Mouse (Mus musculus) right cerebral cortex, adult 2 months (tissue): Measurements from ENCODE around the gene Heatr6.

Source experiments
- DNase-seq, 2 experiments: peaks; one replicate each; pipeline ENCODE4 v3.0.0; 2021 to 2022; ENCODE audit warnings: low spot score in 2 of 2

The Heatr6 gene

DNA sequence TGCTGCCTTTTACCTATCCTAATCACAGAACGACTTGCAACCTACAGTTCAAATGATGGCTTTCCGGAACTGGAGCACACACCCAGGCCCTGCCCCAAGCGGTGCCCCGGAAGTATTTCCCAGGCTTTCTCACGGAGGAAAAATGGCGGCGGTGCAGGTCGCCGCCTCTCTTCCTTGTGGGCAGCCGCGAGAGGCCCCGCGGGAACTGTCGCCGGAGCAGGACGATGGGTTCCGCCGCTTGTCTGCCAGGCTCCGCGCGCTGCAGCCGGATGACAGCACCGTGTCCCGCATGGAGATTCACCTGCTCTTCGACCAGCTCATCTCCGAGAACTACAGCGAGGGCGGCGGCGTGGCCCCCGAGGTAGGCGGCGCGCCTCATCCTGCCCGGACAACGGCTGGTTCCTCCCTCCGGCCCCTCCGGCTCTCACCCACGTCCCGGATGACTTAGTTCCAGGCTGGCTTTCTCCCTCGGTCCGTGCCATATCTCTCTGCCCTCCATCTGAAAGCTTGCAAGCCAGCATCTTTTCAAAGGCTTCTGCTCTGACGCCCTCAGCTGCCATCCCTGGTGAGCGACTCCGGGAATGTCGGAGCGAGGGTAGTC lies at the start of gene Heatr6:
TSS of gene Heatr6 (plus strand) at position 116 of the 601 bp plus-strand sequence.
- peak; percentile 90 to 91 for DNase-seq

DNA sequence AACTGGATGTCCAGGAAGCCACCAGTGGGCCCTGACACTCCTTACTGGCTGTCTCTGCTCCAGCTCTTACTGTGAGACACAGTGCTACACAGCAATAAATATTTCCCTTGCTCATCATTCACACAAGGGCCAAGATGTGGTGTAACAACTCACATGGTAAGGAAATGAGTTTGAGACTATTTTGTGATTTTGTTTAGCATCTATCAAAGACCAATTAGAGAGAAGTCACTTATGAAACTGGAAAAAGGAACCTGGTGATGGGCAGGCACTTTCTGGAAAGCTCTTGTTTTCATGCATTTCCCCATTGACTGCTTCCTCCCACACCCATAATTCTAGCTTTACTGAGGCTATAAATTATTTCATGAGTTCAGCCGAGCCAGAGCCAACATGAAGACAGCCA lies 49.8 kb upstream of the Heatr6 start, which contains the start of gene Wfdc17:
TSS of gene Wfdc17 (plus strand) at position 287 of the 400 bp plus-strand sequence.
- no peak for DNase-seq

DNA sequence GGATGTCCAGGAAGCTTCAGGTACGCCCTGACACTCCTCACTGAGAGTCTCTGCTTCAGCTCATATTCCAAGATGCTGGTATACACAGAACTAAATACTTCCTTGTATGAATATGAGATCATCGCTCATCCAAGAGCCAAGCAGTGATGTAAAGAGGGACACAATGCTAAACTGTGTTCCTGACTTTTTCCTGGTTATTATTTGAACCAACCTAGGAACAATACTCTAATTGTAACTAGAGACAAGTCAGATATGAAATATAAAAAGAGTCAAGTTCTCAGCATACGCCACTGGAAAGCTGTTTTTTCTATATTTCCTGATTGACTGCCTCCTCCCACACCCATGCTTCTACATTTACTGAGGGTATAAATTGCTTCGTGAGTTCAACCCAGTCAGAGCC lies 44.8 kb upstream of the Heatr6 start, which contains the start of gene Wfdc18:
TSS of gene Wfdc18 (plus strand) at position 301 of the 400 bp plus-strand sequence.
- no peak for DNase-seq

DNA sequence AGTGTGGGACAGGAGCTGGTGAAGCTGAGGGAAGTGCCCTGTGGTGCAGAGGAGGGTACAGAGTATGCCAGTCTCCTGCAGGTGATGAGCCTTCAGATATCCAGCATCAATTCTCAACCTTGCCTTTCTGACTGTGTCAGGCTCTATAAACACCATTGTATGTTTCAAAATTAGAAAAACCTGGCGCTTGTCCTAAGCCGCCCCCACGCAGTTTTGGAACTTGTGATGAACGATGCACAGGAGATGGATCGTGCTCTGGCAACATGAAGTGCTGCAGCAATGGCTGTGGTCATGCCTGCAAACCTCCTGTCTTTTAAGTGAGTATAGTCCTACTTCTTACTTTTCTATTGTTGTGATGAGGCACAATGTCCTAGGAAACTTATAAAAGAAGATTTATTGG lies 43.8 kb upstream of the Heatr6 start:
- DNase-seq = peak; percentile 27 to 37

DNA sequence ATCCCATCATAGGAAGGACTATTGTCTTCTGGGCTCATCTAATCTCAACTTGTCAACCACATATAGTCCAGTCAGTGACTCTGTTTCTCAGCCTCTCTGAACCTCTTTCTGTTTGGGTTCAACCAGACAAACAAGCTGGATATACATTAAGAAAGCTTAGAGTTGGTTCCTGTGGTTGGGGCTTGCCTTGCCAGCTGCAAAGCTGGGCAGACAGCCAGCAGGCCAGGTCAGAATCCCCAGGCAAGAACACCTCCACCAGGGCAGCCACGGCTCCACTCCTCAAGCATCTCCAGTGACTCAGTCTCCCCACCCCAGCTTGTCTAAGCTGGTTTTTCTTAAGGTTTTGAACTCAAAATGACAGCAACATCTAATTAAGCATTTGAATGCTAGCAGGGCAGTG lies 40.8 kb upstream of the Heatr6 start:
- DNase-seq = no peak

DNA sequence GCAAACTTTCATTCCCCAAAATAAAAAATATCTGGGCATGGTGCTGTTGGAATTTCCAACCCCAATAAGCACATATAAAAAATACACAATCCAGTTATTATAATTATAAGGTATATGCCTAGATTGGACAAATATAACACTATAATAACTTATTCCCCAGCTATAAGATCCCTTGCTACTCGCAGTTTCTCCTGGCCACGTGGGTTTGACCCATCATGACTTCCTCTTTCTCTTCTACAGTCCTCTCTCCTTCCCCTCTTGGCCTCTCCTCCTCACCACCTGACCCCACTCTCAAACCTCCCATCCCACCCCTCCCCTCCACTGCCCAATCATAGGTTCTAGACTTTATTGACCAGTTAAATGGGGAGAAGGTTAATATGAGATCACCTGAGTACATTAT lies 39.6 kb upstream of the Heatr6 start:
- DNase-seq = no peak

DNA sequence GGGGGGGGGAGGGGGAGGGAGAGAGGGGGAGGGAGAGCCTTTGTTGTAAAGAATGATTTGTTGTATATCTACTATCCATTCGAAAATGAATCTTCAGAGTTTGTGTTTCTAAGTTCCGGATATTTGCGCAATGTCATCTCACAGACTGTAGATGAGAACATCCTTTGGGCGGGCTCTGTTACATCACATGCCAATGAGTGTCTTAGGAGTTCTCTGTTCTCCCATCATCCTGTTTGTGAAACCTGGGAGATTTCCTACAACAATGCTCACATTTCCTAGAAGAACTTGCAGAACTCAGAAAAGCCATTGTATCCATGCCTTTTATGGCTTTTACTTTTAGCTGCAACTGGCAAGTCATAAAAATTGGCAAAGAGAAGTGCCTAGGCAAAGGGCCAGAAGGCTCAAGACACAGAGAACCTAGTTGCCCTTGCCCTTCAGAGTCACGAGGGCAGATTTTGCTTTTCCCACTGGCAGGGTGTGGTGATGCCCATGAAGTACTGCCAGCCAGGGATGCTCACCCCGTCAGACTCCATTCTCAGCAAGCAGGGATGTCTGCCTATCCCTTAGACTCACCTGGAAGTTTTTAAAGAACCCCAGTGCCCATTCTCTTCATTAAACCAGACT lies 36.3 kb upstream of the Heatr6 start:
- no peak for DNase-seq

DNA sequence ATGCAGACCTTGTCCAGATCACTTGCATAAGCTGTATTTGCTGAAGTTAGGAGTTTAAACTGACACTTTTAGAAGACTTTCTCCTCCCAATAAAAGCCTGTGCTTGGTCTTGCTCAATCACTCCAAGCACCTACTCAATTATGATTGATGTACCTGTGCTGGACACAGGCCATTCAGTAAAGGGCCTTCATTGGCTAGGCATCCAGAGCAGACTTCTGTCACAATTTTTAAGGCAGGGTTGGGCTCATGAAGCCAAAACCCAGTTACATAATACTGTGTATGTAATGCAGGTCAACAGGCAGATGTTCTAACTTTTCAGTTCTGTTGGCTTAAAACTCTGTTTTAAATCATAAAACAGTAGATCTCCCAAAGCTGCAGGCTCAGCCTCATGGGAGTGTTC lies 32.7 kb upstream of the Heatr6 start:
- DNase-seq = no peak

DNA sequence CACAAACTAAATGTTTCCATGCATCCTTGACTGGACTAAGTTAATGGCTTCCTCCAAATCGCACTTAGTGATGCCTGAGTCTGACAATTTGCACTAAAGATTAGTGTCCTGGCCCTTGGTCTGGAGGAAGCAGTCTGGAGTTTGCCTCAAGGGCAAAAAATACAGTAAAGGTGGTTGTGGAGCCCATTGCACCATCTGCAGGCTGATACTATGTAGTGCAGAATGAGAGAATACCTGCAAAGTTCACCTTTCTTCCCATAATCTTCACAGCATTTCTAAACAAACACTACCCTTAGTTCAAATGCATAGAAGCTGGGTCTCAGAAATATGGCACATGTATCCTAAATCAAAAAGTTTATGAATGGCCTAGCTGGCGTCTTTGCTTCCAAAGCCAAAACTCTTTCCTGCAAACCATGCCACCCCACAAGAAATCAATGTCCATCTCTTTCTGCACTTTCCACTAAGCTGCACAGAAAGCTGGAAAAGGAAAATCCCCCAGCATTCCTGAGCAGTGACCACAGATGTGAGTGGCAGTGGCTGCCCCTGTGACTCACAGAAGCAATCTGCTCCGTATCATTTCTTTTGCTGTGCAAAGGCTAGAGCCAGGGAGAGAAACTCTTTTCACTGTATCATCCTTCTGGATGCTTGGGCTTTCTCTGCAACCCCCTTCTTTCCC lies 24.6 kb upstream of the Heatr6 start:
- no peak for DNase-seq

DNA sequence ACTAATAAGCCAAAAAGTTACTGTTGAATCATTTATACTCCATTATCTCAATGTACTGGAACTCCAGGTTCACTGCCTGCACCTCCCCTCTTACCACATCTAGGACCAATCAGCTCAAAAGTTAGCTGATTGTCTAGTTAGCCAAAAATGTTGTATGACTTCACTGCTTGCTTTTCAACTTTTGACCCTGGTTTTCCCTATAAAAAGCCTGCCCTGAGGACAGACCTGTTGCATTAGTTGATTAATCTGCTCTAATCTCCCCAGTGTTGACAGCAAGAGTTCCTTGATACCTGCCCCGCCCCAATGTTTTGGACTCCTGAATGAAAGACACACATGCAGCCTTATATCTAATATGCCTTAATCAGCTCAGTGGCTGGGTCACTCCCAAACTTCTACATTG lies 22.4 kb upstream of the Heatr6 start:
- no peak for DNase-seq

DNA sequence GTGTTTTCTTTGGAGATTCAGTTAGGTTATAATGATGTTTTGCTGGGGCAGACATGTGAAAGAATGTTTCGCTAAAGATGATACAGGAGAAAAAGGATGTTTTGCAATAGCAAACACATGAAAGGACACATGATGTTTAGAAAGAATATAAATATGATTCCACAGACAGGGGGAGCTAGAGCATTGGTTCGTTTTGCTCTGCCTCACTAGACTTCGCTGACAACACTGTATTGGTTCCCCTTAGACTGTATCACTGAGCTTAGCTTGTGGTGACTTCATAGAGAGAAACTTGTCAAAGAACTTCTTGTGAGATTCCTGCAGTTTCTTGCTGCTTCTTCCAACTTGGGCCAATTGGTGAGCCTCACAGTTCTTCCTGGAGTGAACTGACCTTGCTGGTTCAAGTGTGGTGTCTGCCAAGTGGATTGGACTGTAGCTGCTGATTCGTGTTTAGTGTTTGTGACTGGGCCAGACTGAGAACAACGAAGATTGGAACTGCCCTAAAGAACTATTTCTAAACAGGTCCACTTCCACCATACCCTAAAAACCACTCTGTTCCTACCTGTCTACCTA lies 20.3 kb upstream of the Heatr6 start:
- DNase-seq = no peak

DNA sequence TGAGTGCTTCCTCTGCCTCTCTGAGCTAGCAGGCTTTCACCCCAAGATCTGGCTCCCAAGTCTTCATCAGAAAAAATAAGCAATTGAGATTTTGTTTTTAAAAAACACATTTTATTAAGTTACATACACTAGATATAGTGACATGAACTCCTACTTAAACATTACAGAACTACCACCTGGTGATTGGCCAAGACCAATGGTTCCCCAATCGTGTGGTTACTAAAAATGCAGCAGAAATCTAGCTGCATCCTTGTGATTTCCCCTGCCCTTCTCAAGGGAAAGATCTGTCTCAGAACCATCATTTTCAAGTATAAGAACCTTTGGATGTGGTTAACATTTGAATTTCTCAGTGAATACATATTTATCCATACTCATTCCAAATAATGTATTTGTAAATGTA lies 19.3 kb upstream of the Heatr6 start:
- DNase-seq = no peak

DNA sequence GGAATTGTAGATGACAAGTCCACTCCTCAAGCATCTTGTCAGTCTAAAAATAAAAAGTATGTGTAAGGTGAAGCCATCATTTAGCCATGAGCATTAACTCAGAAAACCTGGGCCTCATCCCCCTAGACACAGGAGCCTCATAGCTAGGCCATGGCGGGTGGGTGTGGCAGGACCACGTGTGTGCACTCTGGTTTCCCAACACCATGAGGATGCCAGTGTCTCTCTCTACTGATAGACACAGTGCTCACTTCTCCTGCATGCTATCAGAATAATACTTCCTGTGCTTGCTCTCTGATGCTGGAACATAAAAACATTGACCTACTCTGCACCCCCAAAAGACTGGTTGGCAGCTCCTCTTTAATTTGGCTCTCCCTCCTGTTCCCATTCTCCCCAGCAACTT lies 17.6 kb upstream of the Heatr6 start:
- no peak for DNase-seq

DNA sequence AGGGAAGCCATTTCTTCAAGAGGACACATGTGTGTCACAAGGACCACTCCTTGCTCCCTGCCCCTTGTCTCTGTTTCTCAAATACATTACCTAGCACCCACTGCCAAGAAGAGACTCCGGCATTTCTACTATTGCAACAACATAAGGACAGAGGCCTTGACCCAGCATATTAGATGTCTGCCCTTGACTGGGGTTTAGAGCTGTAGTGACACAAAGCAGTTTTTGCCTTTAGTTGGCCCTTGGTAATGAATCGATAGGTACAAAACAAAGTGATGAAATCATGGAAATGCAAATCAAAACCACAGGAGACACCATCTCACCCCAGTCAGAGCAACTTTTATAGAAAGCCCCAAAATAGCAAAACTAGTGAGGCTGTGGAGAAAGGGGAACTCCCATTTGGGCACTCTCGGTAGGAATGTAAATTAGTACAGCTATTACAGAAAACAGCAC lies 16.4 kb upstream of the Heatr6 start:
- no peak for DNase-seq

DNA sequence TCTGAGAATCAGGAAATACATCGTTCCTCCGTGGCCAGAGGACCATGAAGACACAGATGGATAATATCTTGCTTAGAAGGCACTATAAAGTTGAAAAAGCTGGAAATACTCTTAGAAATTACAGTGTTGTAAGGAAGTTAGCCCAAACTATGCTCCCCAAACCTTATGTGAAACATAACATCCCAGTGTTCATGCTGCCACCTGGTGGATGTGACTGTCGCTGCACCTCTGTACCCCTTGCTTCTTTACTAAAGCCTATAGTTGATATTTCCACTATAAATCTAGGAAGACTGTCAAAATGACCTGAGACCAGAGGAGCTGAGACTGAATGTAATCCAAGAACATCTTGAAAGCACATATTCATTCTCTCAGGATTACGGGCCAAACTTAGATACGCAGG lies 14.3 kb upstream of the Heatr6 start:
- DNase-seq = peak; percentile 91 to 92

DNA sequence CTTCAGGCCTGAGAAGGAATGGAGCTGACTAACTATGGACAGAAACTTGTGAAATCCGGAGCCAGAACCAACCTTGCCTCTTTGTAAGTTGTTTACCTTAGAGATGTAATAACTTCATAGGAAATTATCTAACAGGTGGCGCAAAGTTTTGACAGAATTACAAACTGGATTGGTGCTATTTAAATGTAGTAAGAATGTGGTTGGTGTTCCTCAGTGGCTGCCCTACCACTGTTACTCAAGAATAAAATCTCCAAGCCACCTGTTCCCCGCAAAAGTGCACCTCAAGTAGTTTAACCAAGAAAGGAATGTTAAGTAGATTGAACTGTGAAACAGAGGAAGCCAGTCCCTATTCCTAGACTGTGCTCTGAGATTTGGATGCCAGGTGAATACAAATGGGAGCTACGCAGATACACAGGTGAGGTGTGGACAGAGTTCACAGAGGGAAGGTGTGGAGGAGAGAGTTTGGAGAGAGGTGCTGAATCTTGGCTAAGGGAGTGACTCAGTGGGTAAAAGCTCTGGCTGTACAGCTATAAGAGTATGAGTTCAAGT lies 13.0 kb upstream of the Heatr6 start:
- DNase-seq = no peak

DNA sequence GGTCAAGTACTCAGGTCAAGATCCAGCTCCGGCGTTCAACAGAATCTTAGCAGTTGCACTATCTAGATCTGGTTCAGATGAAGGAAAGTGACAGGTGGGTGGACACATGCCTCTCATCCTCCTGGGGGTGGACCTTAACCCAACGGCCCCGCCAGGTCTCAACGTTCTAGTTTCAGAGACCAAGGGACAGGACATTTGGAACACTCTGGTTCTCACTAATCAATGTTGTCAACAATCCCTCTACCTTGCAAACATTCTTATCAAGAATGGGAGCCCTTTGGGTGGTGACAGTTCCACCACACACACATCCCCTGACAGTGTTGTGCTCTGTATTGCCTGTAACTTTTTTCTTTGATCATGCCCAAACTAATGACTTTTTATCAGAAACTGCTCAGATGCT lies 11.7 kb upstream of the Heatr6 start:
- DNase-seq = no peak

DNA sequence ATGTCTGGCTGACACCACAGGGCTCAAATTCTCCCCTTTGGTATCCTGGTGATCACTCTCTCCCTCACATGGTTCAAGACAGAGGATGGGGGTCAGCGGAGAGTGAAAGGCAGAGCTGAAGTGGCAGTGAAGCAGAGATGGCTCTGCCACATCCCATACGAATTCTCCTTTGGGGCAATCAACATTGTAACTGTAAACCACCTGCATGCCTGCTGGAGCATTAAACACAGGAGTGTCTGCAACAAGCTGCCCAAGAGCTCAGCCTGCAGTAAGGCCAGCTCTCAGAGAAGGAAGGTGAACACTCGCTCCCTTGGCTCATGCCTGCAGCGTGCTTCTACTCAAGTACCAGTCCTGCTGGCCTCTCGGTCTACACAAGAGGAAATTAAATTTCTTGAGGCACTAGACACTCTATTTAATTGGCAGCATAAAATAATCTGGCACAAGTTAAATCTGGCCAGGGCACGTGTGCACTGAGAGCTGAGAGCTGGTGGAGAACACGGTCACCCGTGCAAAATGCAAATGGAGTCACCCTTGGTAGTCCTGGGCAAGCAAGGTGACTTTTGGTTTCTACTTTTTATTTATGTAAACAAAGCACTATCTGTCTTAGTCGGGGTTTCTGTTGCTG lies 10.7 kb upstream of the Heatr6 start:
- DNase-seq = no peak

DNA sequence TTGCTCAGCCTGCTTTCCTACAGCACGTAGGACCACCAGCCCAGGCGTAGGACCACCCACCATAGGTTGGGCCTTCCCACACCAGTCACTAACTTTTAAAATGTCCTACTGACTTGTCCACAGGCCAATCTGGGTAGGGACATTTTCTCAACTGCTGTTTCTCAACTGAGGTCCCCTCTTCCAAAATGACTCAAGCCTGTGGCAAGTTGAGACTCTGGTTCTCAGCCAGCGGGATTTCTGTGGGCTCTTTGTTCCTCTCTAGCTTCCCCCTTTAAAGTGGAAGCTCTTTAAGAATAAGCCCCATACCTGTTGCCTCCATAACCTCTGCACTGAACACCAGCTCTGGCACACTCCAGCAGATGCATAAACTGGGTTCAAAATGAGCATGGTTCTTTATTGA lies 10.0 kb upstream of the Heatr6 start:
- no peak for DNase-seq

DNA sequence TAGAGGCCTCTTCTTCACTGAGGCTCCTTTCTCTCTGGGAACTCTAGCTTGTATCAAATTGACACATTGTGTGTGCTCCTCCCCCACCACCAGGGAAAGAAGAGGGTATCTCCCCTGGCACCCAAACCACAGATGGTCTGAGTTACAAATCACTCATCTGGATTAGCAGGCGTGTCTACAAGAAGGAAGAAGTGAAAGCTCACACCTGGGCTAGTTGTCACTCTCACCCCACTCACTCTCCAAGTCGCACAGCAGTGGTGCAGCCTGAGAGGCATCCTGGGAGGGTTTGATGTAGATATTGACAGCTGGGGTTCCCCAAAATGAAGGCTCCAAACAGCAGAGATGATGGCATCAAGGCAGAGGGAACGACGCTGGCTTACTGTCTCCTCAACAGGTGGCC lies 7.3 kb upstream of the Heatr6 start:
- DNase-seq = no peak

DNA sequence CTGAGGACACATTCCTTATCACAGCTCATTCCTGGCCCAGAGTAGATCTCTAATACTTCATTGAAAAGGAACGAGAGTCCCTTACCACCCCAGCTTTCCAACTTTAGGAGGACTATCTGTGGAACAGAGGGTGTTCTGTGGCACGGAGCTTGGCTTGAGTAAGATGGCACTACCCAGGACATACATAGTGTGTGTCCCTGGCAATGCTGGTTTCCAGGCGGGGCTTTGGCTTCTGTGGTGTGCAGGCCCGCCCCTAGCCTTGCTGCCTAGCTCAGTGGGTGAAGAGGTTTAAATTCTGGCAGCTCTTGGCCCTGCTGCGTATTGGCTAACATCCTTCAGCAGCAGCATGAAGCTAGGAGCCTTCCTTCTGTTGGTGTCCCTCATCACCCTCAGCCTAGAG lies 6.8 kb upstream of the Heatr6 start, which contains the start of gene Wfdc21:
TSS of gene Wfdc21 (plus strand) at position 260 of the 400 bp plus-strand sequence.
- no peak for DNase-seq
